Mouse (Mus musculus) T-helper 17 cell (primary cell): Measurements from ENCODE around the gene Zfyve27.

Experiments used
- in situ Hi-C, 2 experiments: fragments of 300-600 bp; cut with MboI, MseI; formaldehyde crosslinking; loops; 1 replicate in 1 of 2; 2 replicates in 1 of 2; pipeline ENCODE4 v1.15.1; 2025; ENCODE audit warnings: high pct_unique_total_duplicates in 2 of 2

The Zfyve27 gene

GRCm38 (mm10) chr19:42163764-42164163 is at the start of gene Zfyve27:
Zfyve27 (plus strand) TSS chr19:42163951.
- in situ Hi-C loops, result loop anchor here in 1 of 2 experiments (10.0 kb wide), 2 partner anchors 69 to 129 kb away; partner anchors contain the start of genes Ankrd2 and Pi4k2a

- in situ Hi-C loops, result no loop called here
Observed at GRCm38 (mm10) chr19:42115783-42116335, 47.9 kb upstream of the Zfyve27 start.

GRCm38 (mm10) chr19:42118142-42118541 is 45.6 kb upstream of the Zfyve27 start:
- in situ Hi-C loops, result no loop called here

GRCm38 (mm10) chr19:42118596-42118995 is 45.2 kb upstream of the Zfyve27 start:
- in situ Hi-C loops, result no loop called here

GRCm38 (mm10) chr19:42120451-42120850 is 43.3 kb upstream of the Zfyve27 start:
- in situ Hi-C loops, result no loop called here

GRCm38 (mm10) chr19:42124684-42125083 is 39.1 kb upstream of the Zfyve27 start:
- in situ Hi-C loops, result no loop called here

- in situ Hi-C loops, result no loop called here
Observed at GRCm38 (mm10) chr19:42125501-42126218, 38.1 kb upstream of the Zfyve27 start.

- in situ Hi-C loops, result no loop called here
Observed at GRCm38 (mm10) chr19:42126219-42126605, 37.5 kb upstream of the Zfyve27 start.

GRCm38 (mm10) chr19:42127024-42127423 is 36.7 kb upstream of the Zfyve27 start:
- in situ Hi-C loops, result no loop called here

- in situ Hi-C loops, result no loop called here
Observed at GRCm38 (mm10) chr19:42128052-42128740, 35.6 kb upstream of the Zfyve27 start.

GRCm38 (mm10) chr19:42128787-42129508 is 34.8 kb upstream of the Zfyve27 start, which contains the start of gene Avpi1:
Avpi1 (minus strand) TSS chr19:42129059.
- in situ Hi-C loops, result no loop called here

GRCm38 (mm10) chr19:42129509-42130293 is 34.0 kb upstream of the Zfyve27 start:
- in situ Hi-C loops, result no loop called here

- in situ Hi-C loops, result no loop called here
Observed at GRCm38 (mm10) chr19:42130294-42130606, 33.5 kb upstream of the Zfyve27 start.

GRCm38 (mm10) chr19:42131101-42131500 is 32.6 kb upstream of the Zfyve27 start:
- in situ Hi-C loops, result no loop called here

GRCm38 (mm10) chr19:42135070-42135469 is 28.7 kb upstream of the Zfyve27 start:
- in situ Hi-C loops, result no loop called here

GRCm38 (mm10) chr19:42136126-42136525 is 27.6 kb upstream of the Zfyve27 start:
- in situ Hi-C loops, result no loop called here

- in situ Hi-C loops, result no loop called here
Observed at GRCm38 (mm10) chr19:42137167-42137672, 26.5 kb upstream of the Zfyve27 start.

- in situ Hi-C loops, result no loop called here
Observed at GRCm38 (mm10) chr19:42138517-42139285, 25.1 kb upstream of the Zfyve27 start.

GRCm38 (mm10) chr19:42139724-42140517 is 23.8 kb upstream of the Zfyve27 start:
- in situ Hi-C loops, result no loop called here
